Mouse (Mus musculus) layer of hippocampus, adult 11-12 months (tissue): Measurements from ENCODE around the gene Ptges.

Experiments
- DNase-seq: peaks from one replicate; pipeline ENCODE4 v3.0.0; 2022; ENCODE audit warnings: low spot score

Ptges gene

DNA sequence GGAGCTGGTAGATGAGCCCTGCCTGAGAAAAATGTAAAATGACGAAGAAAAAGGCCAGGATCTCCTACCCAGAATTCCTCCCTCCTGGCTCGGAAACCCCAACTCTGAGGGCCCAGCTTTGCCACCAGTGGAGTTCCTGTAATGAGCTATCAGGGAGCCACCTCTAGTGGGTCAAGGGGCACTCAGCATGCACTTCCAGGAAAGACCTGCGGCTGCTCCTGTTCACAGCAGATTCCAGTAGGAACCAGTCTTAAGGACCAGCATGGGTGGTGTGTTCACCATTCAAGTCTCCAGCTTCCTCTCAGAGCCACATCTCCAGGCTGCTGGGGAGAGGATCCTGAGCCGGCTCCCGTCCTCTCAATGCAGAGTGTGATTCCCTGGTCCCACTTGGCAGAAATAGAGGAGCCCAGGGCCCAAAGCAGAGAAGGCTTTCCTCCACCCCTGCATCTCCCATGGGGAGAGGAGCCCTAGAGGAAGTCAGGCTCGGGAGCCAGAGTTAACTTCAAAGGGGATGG, 28.0 kb downstream of the Ptges start:
- no peak for DNase-seq

DNA sequence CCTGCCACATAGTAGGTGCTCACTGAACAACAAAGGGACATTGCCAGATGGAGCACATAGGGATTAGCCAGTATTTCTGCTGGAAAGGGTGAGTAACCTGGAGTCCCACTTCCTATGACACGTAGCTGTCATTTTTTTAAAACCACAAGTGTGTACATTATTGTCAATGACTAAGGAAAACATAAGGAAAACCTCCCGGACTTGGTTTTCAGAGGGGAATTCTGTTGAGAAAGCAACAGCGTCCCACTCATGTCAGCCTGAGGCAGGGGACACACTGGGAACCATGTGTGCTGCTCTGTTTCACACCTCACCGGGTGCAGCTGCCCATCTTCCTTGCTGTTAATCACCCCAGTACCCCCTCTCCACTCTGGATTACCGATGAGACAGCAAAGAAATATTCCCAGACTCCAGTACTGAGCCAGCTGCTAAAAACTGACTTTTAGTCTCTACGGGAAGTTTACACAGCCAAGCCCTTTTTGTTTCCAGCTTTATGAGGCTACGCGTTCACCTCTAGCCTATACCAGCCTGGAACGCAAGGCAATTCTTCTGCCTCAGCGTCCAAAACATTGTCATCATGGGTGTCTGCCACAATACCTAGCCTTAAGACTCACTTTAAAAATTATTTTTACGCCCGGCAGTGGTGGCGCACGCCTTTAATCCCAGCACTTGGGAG, 30.1 kb downstream of the Ptges start:
- no peak for DNase-seq

- DNase-seq, result no peak
Measured at GRCm38 (mm10) chr2:30897291-30897690, 32.4 kb downstream of the Ptges start.

DNA sequence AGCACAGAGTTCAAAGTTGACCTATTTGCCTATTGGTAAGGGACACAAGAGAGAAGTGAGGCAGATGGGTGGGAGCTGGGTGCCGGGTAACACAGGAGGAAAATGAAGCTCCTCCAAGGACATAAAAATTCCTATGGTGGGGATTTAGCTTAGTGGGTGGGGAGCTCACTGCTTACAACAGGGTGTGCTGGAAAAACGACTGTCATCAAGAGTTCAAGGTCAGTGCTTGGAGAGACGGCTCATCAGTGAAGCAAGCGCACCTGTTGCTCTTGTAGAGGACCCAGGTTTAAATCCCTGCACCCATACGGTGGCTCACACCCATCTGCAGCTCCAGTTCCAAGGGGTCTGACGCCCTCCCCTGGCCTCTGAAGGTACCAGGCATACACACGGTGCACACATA, 35.7 kb downstream of the Ptges start:
- DNase-seq, result no peak

- DNase-seq, result no peak
Measured at GRCm38 (mm10) chr2:30893399-30893798, 36.3 kb downstream of the Ptges start.

DNA sequence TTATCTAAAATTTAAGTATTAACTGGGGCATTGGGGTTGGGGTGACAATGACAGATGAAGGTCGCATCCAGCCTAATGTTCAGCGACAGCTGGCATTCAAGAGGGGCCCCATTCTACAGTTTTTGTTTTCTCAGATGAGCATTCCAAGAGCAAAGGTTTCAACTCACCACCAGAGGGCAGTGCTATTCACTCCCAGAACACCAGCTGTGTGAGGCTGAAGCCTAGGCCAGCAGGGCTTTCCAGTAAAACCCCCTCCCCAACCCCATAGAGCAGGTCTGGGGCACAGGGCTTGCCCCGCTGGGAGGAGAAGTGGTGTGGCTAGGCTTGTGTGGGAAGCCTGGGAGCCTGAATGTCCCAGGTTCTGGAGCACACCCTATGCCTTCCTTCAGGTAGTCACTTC, 38.7 kb downstream of the Ptges start:
- peak; percentile 30 for DNase-seq

- peak; percentile 79 for DNase-seq
Measured at GRCm38 (mm10) chr2:30885453-30886163, 44.1 kb downstream of the Ptges start.

- no peak for DNase-seq
Measured at GRCm38 (mm10) chr2:30884852-30885373, 44.8 kb downstream of the Ptges start.

GRCm38 (mm10) chr2:30881215-30881614, 48.4 kb downstream of the Ptges start:
- no peak for DNase-seq

DNA sequence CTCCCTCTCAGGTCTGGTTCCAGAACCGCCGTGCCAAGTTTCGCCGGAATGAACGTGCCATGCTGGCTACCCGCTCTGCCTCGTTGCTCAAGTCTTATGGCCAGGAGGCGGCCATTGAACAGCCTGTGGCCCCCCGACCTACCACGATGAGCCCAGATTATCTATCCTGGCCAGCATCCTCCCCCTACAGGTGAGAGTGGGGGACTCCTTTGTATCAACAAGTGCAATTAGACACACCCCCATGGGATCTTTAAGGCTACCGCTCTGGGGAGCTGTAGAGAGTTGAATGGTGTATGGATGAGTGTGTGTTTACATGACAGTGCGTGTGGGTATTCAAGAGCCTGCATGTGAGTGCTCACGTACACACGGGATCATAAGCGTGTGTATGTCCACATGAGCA, 50.2 kb downstream of the Ptges start:
- no peak for DNase-seq

DNA sequence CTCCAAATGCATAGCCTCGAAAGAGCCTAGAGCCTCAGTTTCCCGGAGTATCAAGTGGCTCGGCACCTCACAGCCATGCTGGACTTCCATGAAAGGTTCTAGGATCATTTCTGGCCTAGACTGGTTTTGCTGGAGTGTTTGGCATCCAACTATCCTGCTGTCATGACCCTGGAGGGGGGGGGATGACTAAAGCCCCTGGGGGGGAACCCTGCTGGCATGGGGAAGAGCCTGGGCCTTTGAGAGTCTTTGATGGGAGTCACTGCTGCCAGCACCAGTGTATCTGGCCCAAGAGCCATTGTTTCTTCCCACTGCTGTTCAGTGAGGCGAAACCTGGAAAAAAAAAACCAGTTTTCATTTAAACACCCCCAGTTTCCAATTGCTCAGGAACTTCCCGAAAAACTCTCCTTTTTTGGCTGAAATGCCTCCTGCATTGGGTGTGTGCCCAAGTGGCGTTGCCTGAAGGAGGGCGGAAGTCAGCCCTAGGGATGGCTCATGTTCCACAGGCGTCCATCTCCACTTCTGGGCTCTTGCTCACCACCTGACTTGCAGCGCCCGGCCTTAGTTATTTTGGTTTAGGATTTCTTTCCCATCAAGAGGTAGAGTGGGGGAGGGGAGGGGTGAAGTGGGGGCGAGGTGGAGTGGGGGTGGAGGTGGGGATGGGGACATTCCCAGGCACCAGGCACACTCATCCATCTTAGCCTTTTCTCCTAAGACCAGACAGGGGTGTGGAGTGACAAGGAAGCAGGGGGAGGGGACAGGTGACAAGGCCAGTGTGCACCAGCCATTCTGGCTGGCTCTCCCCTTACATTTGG, 53.8 kb downstream of the Ptges start:
- DNase-seq, result no peak

DNA sequence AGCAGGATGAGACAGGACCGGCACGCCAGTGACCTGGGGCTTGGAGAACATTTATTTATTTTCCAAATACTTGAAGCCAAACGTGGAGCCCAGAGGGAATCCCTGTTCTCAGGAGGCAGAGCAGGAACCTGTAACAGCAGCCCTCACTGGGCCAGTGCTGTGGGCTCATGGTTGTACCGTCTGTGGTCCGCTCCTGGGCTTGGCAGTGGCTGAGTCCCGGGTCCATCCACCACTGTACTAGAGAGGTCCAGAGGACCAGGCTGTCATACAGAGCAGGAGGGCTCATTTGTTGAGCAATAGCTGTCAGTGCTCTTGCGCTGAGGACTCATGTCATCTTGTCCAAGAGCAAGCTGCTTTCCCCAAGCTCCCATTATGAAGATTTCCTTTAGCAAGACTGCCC, 54.6 kb downstream of the Ptges start:
- no peak for DNase-seq

DNA sequence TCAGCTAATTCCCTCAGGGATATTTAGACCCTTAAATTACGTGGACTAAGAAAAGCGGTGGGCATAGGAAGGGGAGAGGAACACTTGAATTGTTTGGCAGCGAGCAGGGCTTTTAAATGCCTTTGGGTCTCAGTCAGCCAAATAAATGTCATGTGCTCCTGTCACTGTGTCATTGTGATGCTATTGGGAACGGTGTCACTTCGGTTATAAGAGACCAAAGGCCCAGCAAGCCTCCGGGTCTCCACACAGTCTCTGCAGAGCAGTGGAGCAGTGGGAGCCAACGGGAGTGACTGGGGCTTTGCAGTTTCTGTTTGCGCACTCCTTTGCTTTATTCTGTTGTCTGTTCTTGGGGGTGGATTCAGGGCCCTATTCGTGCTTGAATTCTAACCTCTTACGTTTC, 55.2 kb downstream of the Ptges start:
- no peak for DNase-seq

DNA sequence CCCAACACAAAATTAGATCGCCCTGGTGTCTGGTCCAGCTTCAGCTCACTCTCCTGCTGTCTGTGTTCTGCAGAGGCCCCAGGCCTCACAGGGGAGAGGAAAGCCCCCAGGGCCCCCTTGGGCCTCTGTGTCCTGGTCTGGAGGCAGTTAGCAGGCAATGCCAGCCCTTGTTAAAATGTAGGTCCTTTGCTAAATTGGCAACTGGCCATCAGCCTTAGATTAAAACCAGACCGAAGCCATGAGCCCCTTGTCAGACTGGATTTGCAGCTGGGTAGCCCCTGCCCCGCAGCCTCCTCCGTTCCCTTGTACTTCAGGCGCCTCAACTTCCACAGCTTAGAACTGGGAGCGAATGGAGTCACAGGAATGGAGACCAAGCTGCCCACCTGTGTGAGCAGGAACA, 57.0 kb downstream of the Ptges start:
- DNase-seq, result no peak

DNA sequence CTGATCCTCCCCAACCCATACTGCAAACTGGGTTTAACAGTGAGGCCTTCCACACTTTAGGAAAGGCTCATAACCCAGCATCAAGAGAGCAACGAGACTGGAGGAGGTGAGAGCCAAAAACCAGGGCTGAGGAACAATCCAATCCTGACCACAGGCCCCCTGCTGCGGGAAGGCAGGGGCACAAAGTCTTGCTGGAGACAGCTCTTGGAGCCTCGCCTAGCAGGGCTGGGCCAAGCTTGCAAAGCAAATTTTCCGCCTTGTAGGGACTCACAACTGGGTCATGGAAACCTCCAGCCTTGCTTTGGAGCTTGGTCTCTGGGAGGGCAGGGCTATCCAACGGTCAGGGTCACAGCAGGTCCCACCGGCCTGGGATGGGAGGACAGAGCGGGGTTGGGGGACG, 58.8 kb downstream of the Ptges start:
- DNase-seq, result peak; percentile 49

GRCm38 (mm10) chr2:30865426-30865825, 64.2 kb downstream of the Ptges start:
- DNase-seq, result no peak

GRCm38 (mm10) chr2:30864968-30865381, 64.7 kb downstream of the Ptges start:
- no peak for DNase-seq

DNA sequence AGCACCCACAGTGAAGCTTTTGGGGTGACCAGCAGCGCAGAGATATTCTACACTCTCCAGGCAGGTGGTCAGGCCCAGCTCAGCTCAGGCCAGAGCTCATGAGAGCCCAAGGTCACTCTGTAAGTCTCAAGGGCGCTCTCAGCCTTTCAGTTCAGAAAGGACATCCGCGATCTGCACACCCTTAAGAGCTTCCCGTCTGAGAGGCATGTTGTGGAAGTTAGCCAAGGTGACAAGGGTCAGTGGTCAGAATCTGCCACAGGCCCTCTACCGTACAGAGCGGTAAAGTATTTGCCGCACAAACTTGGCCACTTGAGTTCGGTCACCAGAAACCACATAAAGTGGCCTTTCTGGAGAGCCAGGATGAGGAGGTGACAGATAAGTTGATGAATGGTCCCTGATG, 66.1 kb downstream of the Ptges start:
- DNase-seq, result no peak

GRCm38 (mm10) chr2:30862081-30862480, 67.6 kb downstream of the Ptges start:
- no peak for DNase-seq

GRCm38 (mm10) chr2:30859782-30860181, 69.9 kb downstream of the Ptges start:
- no peak for DNase-seq

DNA sequence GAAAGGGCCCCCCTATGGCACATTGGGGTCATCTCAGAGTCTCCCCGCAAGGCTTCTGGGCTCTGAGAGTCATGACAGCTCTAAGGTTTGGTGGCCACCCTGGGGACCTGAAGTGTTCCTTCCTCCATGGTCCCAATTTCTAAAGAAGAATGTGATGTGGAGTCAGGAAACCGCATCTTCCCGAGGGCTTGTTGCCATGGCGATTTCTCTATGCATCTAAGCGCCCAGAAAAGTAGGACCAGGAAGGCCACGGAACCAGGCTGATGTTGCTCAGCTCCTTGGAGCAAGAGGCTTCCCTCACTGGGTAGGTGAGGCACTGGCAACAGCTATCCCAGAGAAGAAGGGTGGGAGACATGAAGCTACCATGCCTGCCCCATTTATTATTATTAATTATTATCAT, 72.6 kb downstream of the Ptges start:
- no peak for DNase-seq

GRCm38 (mm10) chr2:30852771-30853313, 76.8 kb downstream of the Ptges start:
- no peak for DNase-seq
